Mouse (Mus musculus): Measurements from ENCODE around the gene Mcm9. TPM values are rescaled to one million over a fixed set of nuclear protein-coding genes. Genes with fewer than 3 reads are reported as not detected.

Mcm9 gene
- polyA plus RNA-seq, 1 experiment from 2014 or later: 8.1 TPM

DNA sequence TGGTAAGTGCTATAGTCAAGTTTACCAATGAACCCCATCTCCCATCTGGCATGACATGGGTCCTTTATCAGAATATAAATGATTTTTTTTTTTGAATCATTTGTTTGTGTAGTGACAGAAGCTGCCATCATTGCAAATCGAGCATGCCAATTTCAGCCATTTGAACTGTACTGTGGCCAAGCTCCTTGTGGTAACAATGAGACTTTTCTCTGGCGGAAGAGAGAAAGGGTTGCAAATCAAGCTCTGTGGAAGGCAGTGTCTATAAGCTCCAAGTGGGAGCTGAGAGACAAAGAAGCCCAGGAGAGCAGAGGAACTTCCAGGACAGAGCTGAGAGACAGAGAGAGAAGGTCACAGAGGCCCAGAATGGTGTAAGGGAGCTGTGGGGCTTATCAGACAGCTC lies 64.7 kb downstream of the Mcm9 start:
- 81% methylated on average over 2 of the region's 2 CpGs for WGBS
- Histone ChIP-seq H3K27me3 (replicated peaks) (no peaks in the 10 kb centered on the region), H3K4me1 (no peaks in the 10 kb centered on the region), H3K9me3 (no peaks in the 10 kb centered on the region), H3K4me3 (replicated peaks) (no peak overlapping the region), H3K4me2 (no peak overlapping the region), H3K27ac (no peak overlapping the region), H3K9ac (no peak overlapping the region), H3K36me3 (no peaks in the 10 kb centered on the region)
- ATAC-seq (ENCODE audit: insufficient read depth, low FRiP score, low read depth): no peak

DNA sequence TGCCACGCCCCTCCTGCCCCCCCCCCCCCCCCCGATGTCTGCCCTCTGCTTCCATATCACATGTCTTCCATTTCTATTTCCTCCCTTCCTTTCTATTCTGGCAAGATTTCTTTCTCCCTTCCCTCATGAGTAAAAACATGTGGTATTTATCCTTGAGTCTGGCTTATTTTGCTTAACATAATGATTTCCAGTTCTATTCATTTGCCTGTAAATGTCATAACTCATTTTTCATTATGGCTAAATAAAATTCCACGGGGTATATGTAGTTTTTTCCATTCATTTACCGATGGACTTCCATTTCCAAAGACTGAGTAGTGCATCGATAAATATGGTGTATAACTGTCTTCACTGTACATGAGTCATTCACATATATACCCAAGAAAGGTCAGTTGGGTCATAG lies 68.2 kb downstream of the Mcm9 start:
- Histone ChIP-seq H3K36me3 (no peaks in the 10 kb centered on the region), H3K27me3 (replicated peaks) (no peaks in the 10 kb centered on the region), H3K9ac (no peak overlapping the region), H3K4me2 (no peak overlapping the region), H3K9me3 (no peaks in the 10 kb centered on the region), H3K27ac (no peak overlapping the region), H3K4me1 (no peaks in the 10 kb centered on the region), H3K4me3 (replicated peaks) (no peak overlapping the region)
- 87% methylated on average over 5 of the region's 5 CpGs for WGBS
- no peak for ATAC-seq (ENCODE audit: insufficient read depth, low FRiP score, low read depth)

DNA sequence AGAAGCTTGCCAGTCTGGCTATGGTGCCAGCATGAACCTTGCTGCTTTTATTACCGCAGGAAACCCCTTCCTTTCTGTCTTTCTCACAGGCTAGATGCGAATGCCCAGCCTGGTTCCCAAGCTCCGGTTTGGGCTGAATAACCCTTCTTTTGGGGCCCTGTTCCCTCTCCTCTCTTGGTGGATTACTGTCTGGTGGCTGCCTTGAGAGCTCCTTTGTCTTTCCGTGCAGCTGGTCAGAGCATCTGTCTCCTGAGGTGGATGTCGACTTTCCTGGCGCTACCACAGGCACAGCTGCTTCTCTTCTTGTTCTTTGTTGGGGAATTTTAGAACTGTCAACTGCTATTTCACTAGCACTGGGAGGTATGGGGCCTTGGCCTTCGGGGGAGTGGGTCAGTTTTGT lies 92.6 kb downstream of the Mcm9 start:
- Histone ChIP-seq H3K9ac (no peak overlapping the region), H3K36me3 (peaks cover 12% of the 10 kb centered on the region; the same call in 1 of the 2 replicates), H3K27me3 (replicated peaks) (no peaks in the 10 kb centered on the region), H3K4me2 (no peak overlapping the region), H3K4me3 (replicated peaks) (no peak overlapping the region), H3K9me3 (no peaks in the 10 kb centered on the region), H3K4me1 (no peaks in the 10 kb centered on the region), H3K27ac (no peak overlapping the region)
- WGBS: 59% methylated on average over 7 of the region's 7 CpGs
- ATAC-seq (ENCODE audit: insufficient read depth, low FRiP score, low read depth): no peak

DNA sequence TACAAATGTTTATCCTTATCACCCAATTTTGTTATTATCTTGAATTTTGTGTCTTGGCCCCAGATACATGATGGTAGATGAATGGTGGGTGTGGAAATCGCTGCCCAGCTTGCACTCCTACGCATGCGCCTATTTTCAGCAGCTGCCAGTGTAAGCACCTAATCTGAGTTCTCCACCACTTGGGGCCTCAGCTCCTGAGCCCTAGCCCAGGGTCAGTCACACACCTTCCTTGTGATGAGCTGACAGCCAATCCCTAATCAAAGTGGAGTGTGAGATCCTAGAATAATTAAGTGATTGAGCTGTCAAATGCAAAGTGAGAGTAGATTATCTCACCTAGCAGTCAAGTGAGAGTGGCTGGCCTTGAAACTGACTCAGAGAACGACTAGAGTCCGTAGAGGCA lies 97.9 kb downstream of the Mcm9 start:
- 66% methylated on average over 5 of the region's 5 CpGs for WGBS
- H3K4me3 ChIP-seq (replicated peaks): no peak overlapping the region

DNA sequence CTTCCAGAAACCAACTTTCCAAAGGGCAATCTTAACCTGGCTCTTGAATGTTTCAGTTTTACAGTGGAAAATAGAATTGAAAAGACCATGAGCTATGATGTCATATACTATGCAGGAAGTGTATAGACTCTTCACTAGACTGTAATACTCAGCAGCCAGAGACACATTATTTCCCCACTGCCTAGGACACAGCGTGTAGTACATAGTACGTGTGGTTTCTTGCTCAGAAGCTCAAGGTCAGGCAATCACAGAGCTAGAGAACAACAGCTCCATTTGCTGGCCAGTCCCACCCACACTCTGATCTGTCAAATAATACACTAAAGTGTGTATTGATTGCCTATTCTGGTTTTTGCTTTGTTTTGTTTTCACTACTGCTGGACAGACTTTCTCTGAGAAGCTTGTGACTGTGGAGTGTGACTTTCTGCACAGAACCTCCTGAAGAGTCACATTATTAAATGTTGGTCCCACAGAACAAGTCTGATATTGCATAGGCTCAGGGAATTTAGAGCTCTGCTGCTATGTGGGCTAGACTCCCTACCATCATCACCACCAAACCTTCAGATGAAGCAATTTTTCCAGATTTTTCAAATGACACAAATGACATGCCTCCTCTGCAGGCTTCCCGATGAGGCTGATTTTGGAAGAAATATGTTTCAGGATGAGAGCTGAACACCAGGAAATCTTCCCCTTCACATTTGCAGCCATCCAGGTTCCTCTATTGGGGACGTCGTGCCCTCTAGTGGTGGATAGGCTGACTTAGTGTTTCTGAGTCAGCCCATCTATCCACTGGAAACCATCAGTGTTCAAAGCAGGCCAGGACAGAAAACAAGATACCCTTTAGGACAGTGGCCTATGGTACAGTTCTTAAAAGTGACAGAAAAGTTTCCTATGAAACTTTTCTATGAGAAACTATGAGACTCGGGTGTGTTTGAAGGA lies 102.1 kb downstream of the Mcm9 start:
- no peaks in the 10 kb centered on the region for H3K9me3 ChIP-seq
- 23% methylated on average over 6 of the region's 6 CpGs for WGBS

More for the DNA sequence above, 97.9 kb downstream of the Mcm9 start:
- Histone ChIP-seq H3K9ac (no peak overlapping the region), H3K9me3 (no peaks in the 10 kb centered on the region), H3K4me2 (no peak overlapping the region), H3K36me3 (no peaks in the 10 kb centered on the region), H3K27ac (no peak overlapping the region), H3K4me1 (peaks cover 3% of the 10 kb centered on the region; the same call in 1 of the 2 replicates), H3K27me3 (replicated peaks) (no peaks in the 10 kb centered on the region)
- ATAC-seq (ENCODE audit: insufficient read depth, low FRiP score, low read depth): no peak

DNA sequence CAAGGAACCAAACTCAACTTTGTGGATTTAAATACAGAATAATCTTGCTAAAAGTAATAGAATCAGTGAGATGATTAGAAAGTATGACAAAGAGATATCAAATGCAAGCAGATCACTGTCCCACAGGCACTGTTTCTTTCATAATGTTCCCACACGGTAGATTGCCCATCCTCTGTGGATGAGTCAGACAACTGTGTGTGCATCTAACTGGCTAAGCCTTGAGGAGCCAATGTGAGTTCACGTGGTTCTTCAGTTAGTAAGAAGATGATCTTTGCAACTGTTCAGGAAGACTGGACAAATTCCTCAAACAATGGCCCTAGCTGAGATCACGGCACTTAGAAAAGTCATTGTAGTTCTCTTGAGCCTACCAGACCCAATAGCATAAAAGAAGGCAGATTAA lies 102.9 kb downstream of the Mcm9 start:
- Histone ChIP-seq H3K4me3 (replicated peaks) (no peak overlapping the region), H3K4me1 (peaks cover 3% of the 10 kb centered on the region; the same call in 1 of the 2 replicates), H3K27me3 (replicated peaks) (no peaks in the 10 kb centered on the region), H3K9me3 (no peaks in the 10 kb centered on the region), H3K4me2 (no peak overlapping the region), H3K27ac (no peak overlapping the region), H3K36me3 (no peaks in the 10 kb centered on the region), H3K9ac (no peak overlapping the region)
- WGBS: 83% methylated on average over 3 of the region's 3 CpGs
- no peak for ATAC-seq (ENCODE audit: insufficient read depth, low FRiP score, low read depth)

More for the DNA sequence above, 102.1 kb downstream of the Mcm9 start:
- Histone ChIP-seq H3K27ac (no peak overlapping the region), H3K4me1 (peaks cover 3% of the 10 kb centered on the region; the same call in 1 of the 2 replicates), H3K4me2 (no peak overlapping the region), H3K9ac (no peak overlapping the region), H3K4me3 (replicated peaks) (no peak overlapping the region), H3K36me3 (no peaks in the 10 kb centered on the region), H3K27me3 (replicated peaks) (no peaks in the 10 kb centered on the region)
- peak; percentile 63; the same call in 1 of the 2 replicates for ATAC-seq (ENCODE audit: insufficient read depth, low FRiP score, low read depth)

DNA sequence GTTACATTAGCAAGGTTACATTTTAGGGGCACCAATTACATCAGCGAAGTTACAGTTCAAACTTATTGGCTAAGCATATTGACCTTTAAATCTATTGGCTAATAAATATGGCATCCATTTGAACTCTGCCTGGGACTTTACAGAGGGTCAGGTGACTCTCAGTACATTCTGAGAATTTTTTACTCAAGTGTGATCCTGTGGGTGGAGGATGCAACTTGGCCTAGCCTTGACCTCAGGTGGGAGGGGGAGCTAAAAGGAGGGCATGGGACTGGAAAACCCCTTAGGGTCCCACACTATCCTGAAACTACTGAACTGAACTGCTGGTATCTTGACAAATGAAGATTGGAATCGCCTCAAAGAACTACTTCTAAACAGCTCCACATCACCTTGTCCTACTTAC lies 103.9 kb downstream of the Mcm9 start:
- no peak for ATAC-seq (ENCODE audit: insufficient read depth, low FRiP score, low read depth)
- no peak overlapping the region for H3K4me2 ChIP-seq
- H3K36me3 ChIP-seq: no peaks in the 10 kb centered on the region
- 91% methylated on average over 2 of the region's 2 CpGs for WGBS
- no peak overlapping the region for H3K9ac ChIP-seq
- peaks cover 3% of the 10 kb centered on the region; the same call in 1 of the 2 replicates for H3K4me1 ChIP-seq
- no peak overlapping the region for H3K27ac ChIP-seq
- no peak overlapping the region for H3K4me3 ChIP-seq (replicated peaks)
- no peaks in the 10 kb centered on the region for H3K9me3 ChIP-seq
- H3K27me3 ChIP-seq (replicated peaks): no peaks in the 10 kb centered on the region

DNA sequence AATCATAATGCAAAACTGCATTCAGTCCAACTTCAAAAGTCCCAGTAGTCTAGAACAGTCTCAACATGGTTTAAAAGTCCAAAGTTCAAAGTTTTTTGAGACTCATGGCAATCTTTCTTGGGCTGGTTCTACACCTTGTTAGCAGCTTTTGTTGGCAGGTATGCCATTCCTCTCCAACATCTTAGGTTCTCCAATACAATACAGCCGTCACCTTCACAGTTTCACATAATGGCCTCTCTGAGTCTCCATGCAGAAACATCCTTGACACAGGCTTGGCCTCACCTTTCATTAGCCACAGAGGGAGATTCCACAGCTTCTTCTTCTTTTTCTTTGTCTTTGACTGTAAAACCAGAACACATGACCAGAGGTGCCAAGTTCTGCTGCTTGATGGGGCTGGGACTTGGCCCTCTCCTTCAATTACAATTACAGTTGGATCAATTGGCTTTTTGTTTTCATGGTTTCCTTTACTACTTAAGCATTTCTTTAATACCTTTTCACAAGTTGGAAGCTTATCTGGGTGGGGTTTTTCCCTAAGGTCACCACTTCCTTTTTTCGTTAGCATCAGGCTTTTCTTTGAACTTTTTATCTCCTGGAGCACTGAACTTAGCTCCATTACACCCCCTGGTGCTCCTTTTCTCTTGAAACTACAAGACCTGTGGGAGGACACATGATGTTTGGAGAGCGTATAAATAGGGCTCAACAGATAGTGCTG lies 104.8 kb downstream of the Mcm9 start:
- 69% methylated on average over 3 of the region's 3 CpGs for WGBS
- H3K9me3 ChIP-seq: no peaks in the 10 kb centered on the region
- H3K27ac ChIP-seq: no peak overlapping the region
- H3K36me3 ChIP-seq: no peaks in the 10 kb centered on the region
- peaks cover 3% of the 10 kb centered on the region; the same call in 1 of the 2 replicates for H3K4me1 ChIP-seq
- H3K9ac ChIP-seq: no peak overlapping the region
- no peaks in the 10 kb centered on the region for H3K27me3 ChIP-seq (replicated peaks)
- no peak overlapping the region for H3K4me2 ChIP-seq
- H3K4me3 ChIP-seq (replicated peaks): no peak overlapping the region
- ATAC-seq (ENCODE audit: insufficient read depth, low FRiP score, low read depth): no peak

DNA sequence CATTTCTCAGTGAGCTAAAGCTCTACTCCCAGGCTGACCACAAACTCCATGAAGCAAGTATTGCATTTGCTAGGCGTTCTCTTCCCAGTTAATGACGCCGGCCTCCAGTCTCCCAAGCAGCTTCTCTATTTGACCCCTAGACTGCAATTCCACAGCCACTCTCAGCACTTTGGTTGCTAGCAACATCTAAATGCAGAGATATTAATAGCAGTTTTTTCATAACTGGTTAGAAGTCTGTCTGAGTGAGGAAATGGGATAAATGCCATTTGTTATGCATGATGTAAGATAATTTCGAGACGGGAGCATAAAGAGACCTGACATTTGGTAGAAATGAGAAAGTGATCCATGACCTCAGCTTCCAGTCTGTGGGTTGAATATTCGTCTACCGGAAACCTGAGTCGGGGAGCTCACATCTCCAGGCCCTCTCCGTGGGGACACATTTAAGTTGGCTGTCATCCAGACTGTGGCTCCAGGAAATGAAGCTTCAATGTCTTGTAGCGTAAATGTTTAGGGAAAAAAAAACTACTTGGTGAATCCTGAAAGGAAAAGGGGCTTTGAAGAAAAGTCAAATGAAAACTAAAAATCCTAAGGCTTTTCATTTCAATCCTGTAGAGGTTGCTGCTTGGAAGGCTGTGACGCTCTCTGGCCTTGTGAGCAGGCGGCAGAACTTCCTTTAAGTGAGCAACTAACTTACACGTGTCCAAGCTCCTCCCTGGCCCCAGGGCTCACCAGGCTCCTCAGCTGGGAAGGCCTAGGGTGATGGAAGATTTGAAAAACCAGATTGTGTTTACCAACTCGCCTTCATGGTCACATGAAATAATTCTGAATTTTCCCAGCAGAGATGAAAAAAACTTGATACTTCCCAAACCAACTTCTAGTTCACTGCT lies 110.9 kb downstream of the Mcm9 start:
- Histone ChIP-seq H3K4me1 (peaks cover 6% of the 10 kb centered on the region; the same call in 1 of the 2 replicates), H3K4me3 (replicated peaks) (no peak overlapping the region), H3K9ac (no peak overlapping the region), H3K27me3 (replicated peaks) (no peaks in the 10 kb centered on the region), H3K4me2 (no peak overlapping the region), H3K36me3 (no peaks in the 10 kb centered on the region), H3K27ac (peak overlapping the region; percentile 60), H3K9me3 (no peaks in the 10 kb centered on the region)
- no peak for ATAC-seq (ENCODE audit: insufficient read depth, low FRiP score, low read depth)
- WGBS: 35% methylated on average over 14 of the region's 14 CpGs

DNA sequence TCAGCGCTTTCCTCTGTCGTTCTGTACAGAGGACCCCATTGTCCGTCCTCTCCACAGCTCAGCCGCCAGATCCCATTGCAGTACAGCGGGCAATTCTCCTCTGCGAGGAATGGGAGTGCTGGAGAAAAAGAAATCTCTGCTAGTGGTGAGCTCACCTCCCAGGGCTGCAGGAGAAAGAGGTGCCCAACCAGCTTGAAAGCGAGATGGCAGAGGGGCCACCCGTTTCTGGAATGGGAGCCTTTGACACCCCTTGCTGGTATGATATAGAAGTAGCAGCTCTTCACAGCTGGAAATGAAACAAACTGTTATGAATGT lies 111.7 kb downstream of the Mcm9 start:
- H3K4me2 ChIP-seq: no peak overlapping the region
- H3K36me3 ChIP-seq: no peaks in the 10 kb centered on the region
- H3K4me3 ChIP-seq (replicated peaks): no peak overlapping the region
- peak overlapping the region; percentile 60 for H3K27ac ChIP-seq
- 51% methylated on average over 8 of the region's 8 CpGs for WGBS
- no peak overlapping the region for H3K9ac ChIP-seq
- peaks cover 6% of the 10 kb centered on the region; the same call in 1 of the 2 replicates for H3K4me1 ChIP-seq
- H3K9me3 ChIP-seq: no peaks in the 10 kb centered on the region
- no peak for ATAC-seq (ENCODE audit: insufficient read depth, low FRiP score, low read depth)
- H3K27me3 ChIP-seq (replicated peaks): no peaks in the 10 kb centered on the region

DNA sequence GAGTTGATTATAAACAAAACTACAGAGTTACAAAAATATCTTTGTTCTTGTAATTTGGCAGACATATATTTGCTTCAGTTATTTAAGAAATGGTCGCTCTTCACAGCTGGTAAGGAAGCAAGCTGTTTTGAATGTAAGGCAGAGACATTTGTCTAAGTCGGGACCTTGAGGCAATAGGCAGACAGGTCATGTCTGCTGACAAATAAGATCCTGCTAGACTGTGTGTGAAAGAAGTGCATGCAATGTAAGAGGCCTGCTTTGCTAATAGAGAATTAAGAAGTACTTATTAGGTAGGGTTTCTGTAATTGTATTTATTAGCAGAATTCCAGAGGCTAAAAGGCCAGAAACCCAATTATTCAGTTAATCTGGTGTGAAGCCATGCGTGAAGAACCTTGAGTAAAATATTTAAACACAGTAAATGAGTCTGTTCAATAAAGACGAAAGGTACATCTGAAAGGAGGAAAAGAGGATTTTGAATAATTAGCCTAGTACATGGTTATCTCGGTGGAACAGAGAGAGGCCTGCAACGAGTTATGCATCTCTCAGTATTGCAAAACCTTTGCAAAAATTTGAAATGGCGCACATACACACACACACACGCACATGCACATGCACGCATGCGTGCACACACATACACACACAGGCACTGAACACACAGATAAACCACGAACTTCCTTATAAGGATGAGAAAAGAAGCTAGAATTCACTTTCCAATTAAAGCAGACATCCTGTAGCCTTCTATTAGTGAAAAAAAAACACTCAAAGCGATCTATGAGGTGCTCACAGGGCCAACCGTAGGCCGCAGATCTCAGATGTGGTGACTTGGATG lies 112.3 kb downstream of the Mcm9 start:
- H3K27ac ChIP-seq: peak overlapping the region; percentile 60
- no peaks in the 10 kb centered on the region for H3K9me3 ChIP-seq
- H3K4me3 ChIP-seq (replicated peaks): no peak overlapping the region
- no peak overlapping the region for H3K9ac ChIP-seq
- no peaks in the 10 kb centered on the region for H3K27me3 ChIP-seq (replicated peaks)
- WGBS: 75% methylated on average over 14 of the region's 14 CpGs
- H3K4me1 ChIP-seq: peaks cover 6% of the 10 kb centered on the region; the same call in 1 of the 2 replicates
- H3K4me2 ChIP-seq: no peak overlapping the region
- ATAC-seq (ENCODE audit: insufficient read depth, low FRiP score, low read depth): no peak
- no peaks in the 10 kb centered on the region for H3K36me3 ChIP-seq

Measured in stomach, embryonic 15.5 days (tissue).